Mouse (Mus musculus): ENCODE measurements around the gene Enthd1. TPM values are rescaled to one million over a fixed set of nuclear protein-coding genes. Genes with fewer than 3 reads are reported as not detected.
A peak's percentile ranks its signal among the peaks of the same experiment; 100 is the strongest.

The Enthd1 gene
- total and polyA plus RNA-seq, 3 experiments, result not detected

DNA sequence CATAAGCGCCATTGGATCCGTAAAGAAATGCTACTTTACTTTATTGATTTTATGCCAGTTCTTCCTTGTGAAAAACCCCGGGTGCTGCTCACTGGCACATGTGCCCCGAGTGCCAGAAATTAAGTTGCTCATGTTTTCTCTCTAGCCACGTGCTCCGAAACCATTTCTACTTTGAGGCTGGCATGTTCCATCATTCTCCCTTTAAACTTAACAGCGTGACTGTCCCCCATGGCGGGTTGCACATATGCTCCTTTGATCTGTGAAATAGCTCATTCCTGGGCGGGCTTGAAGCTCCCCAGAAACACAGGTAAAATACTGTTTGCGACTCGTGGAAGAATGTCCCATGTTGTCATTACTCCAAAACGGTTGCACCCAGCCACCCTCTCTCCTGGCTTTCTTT lies 33.8 kb upstream of the Enthd1 start:
- H3K36me3 ChIP-seq (replicated peaks in 1 of 2; ENCODE audit: control insufficient read depth in 1 of 2, insufficient read depth in 1 of 2, low read length in 1 of 2), result no peaks in the 10 kb centered on the region
- H3K27me3 ChIP-seq (replicated peaks), result no peaks in the 10 kb centered on the region
- H3K27ac ChIP-seq (ENCODE audit: insufficient read depth, low read depth), result no peak overlapping the region
- DNase-seq (ENCODE audit: extremely low read depth), result no peak
- dilution Hi-C loops (cut with MboI; ENCODE audit: extremely low pct_ligation_motif_present, extremely low pct_unique_long_range_greater_than_20kb, low sequenced_read_pairs) (no loop called here), in situ Hi-C loops (cut with MboI; ENCODE audit: low pct_ligation_motif_present, low pct_unique_long_range_greater_than_20kb, low sequenced_read_pairs) (no loop called here)
- no peaks in the 10 kb centered on the region for H3K79me2 ChIP-seq (replicated peaks; ENCODE audit: control insufficient read depth, extremely low read depth, insufficient read depth, poor library complexity, severe bottlenecking)
- no peak overlapping the region for H3K9ac ChIP-seq (ENCODE audit: insufficient read depth, low read depth)
- H3K4me3 ChIP-seq (replicated peaks in 1 of 3; ENCODE audit: low read depth in 2 of 3, low read length in 2 of 3, poor library complexity in 1 of 3), result no peak overlapping the region
- TF ChIP-seq MAX (IDR thresholded peaks at IDR 0.05; ENCODE audit: low read length), result no peak
- TF ChIP-seq SIN3A (IDR thresholded peaks at IDR 0.05; ENCODE audit: low read length), result no peak
- no peak for TF ChIP-seq USF1 (IDR thresholded peaks at IDR 0.05; ENCODE audit: low read depth, low read length)
- no peak for TF ChIP-seq NELFE (IDR thresholded peaks at IDR 0.05; ENCODE audit: low read depth, low read length)
- no peak for TF ChIP-seq PAX5 (IDR thresholded peaks at IDR 0.05; ENCODE audit: low read length)
- TF ChIP-seq ZMIZ1 (IDR thresholded peaks at IDR 0.05; ENCODE audit: low read depth, low read length), result no peak
- no peak for TF ChIP-seq E2F4 (IDR thresholded peaks at IDR 0.05; ENCODE audit: insufficient replicate concordance, low read depth, low read length)
- no peak for TF ChIP-seq ETS1 (conservative IDR thresholded peaks at IDR 0.05; ENCODE audit: low read depth, low read length)
- no peak for TF ChIP-seq ZKSCAN1 (IDR thresholded peaks at IDR 0.05; ENCODE audit: borderline replicate concordance, low read depth, low read length)
- TF ChIP-seq USF2 (conservative IDR thresholded peaks at IDR 0.05; ENCODE audit: low read depth, low read length), result no peak
- TF ChIP-seq RCOR1 (conservative IDR thresholded peaks at IDR 0.05; ENCODE audit: low read depth, low read length), result no peak
- no peak for TF ChIP-seq EP300 (IDR thresholded peaks at IDR 0.05; ENCODE audit: low read length)
- no peak for TF ChIP-seq NRF1 (IDR thresholded peaks at IDR 0.05; ENCODE audit: low read depth, low read length)
- no peak for TF ChIP-seq ELF1 (IDR thresholded peaks at IDR 0.05; ENCODE audit: low read depth, low read length)
- TF ChIP-seq TCF12 (IDR thresholded peaks at IDR 0.05; ENCODE audit: low read depth, low read length), result no peak
- TF ChIP-seq JUN (IDR thresholded peaks at IDR 0.05; ENCODE audit: insufficient read depth, low read depth, low read length), result no peak
- TF ChIP-seq JUND (conservative IDR thresholded peaks at IDR 0.05; ENCODE audit: low read depth, low read length), result no peak
- TF ChIP-seq ZNF384 (IDR thresholded peaks at IDR 0.05; ENCODE audit: low read depth, low read length), result no peak
- peaks cover 13 to 49% of the 10 kb centered on the region in 2 experiments for H3K4me1 ChIP-seq (ENCODE audit: control insufficient read depth in 1 of 2, insufficient read depth in 2 of 2)
- 0 out of 2 replicates have a peak overlapping the region, but pooled peaks have one; percentile 97 for H3K4me2 ChIP-seq (ENCODE audit: insufficient read depth, low read depth, poor library complexity, severe bottlenecking)
- H3K9me3 ChIP-seq (replicated peaks; ENCODE audit: low read length), result no peaks in the 10 kb centered on the region

DNA sequence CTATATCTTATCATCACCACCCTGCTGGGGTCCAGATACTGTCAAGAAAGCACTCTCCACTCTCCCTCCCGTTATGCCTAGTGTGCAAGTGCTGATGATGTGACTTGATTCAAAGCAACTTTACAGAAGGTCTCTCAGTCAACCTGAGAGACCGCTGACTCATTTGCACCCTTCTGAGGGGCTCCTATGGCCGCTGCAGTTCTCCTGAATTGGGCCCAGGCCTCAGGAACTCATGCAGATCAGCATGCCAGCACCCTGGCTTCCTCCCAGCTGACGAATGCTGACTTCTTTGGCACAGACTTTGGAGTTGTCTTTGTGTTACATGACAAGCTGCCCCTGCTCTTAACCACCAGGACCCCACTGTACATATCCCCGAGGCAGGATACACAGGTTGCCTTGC lies 28.9 kb upstream of the Enthd1 start:
- no peaks in the 10 kb centered on the region for H3K9me3 ChIP-seq (replicated peaks; ENCODE audit: low read length)
- peaks cover 3 to 13% of the 10 kb centered on the region in 2 experiments; a peak in 3 of 4 replicates for H3K4me1 ChIP-seq (ENCODE audit: control insufficient read depth in 1 of 2, insufficient read depth in 2 of 2)
- DNase-seq (ENCODE audit: extremely low read depth), result no peak
- dilution Hi-C loops (cut with MboI; ENCODE audit: extremely low pct_ligation_motif_present, extremely low pct_unique_long_range_greater_than_20kb, low sequenced_read_pairs) (no loop called here), in situ Hi-C loops (cut with MboI; ENCODE audit: low pct_ligation_motif_present, low pct_unique_long_range_greater_than_20kb, low sequenced_read_pairs) (no loop called here)
- H3K36me3 ChIP-seq (replicated peaks in 1 of 2; ENCODE audit: control insufficient read depth in 1 of 2, insufficient read depth in 1 of 2, low read length in 1 of 2), result no peaks in the 10 kb centered on the region
- H3K4me3 ChIP-seq (replicated peaks in 1 of 3; ENCODE audit: low read depth in 2 of 3, low read length in 2 of 3, poor library complexity in 1 of 3), result no peak overlapping the region
- H3K79me2 ChIP-seq (replicated peaks; ENCODE audit: control insufficient read depth, extremely low read depth, insufficient read depth, poor library complexity, severe bottlenecking), result no peaks in the 10 kb centered on the region
- TF ChIP-seq BHLHE40 (IDR thresholded peaks at IDR 0.05; ENCODE audit: low read depth, low read length), result peak; percentile 64
- 0 out of 2 replicates have a peak, but pooled peaks have one; percentile 23 for TF ChIP-seq TCF12 (IDR thresholded peaks at IDR 0.05; ENCODE audit: low read depth, low read length)
- peak; percentile 61 for TF ChIP-seq EP300 (IDR thresholded peaks at IDR 0.05; ENCODE audit: low read length)
- no peak for TF ChIP-seq PAX5 (IDR thresholded peaks at IDR 0.05; ENCODE audit: low read length)
- no peak for TF ChIP-seq MAX (IDR thresholded peaks at IDR 0.05; ENCODE audit: low read length)
- no peak for TF ChIP-seq JUND (conservative IDR thresholded peaks at IDR 0.05; ENCODE audit: low read depth, low read length)
- no peak for TF ChIP-seq CTCF (conservative IDR thresholded peaks at IDR 0.05 in 1 of 2, IDR thresholded peaks at IDR 0.05 in 1 of 2; ENCODE audit: low read depth in 2 of 2, low read length in 2 of 2)
- no peak for TF ChIP-seq CHD1 (IDR thresholded peaks at IDR 0.05; ENCODE audit: low read depth, low read length)
- TF ChIP-seq IRF4 (IDR thresholded peaks at IDR 0.05; ENCODE audit: low read depth, low read length), result peak; percentile 78; the same call in 1 of the 2 replicates
- no peak for TF ChIP-seq E2F4 (IDR thresholded peaks at IDR 0.05; ENCODE audit: insufficient replicate concordance, low read depth, low read length)
- no peak for TF ChIP-seq MAZ (IDR thresholded peaks at IDR 0.05; ENCODE audit: low read depth, low read length)
- TF ChIP-seq TBP (conservative IDR thresholded peaks at IDR 0.05; ENCODE audit: low read depth, low read length), result no peak
- no peak for TF ChIP-seq ZNF384 (IDR thresholded peaks at IDR 0.05; ENCODE audit: low read depth, low read length)
- TF ChIP-seq HCFC1 (IDR thresholded peaks at IDR 0.05; ENCODE audit: low read depth, low read length), result no peak
- no peak for TF ChIP-seq ELF1 (IDR thresholded peaks at IDR 0.05; ENCODE audit: low read depth, low read length)
- no peak for TF ChIP-seq CHD2 (IDR thresholded peaks at IDR 0.05; ENCODE audit: low read length)
- no peak for TF ChIP-seq MYC (IDR thresholded peaks at IDR 0.05; ENCODE audit: low read depth, low read length)
- no peak for TF ChIP-seq ZC3H11A (IDR thresholded peaks at IDR 0.05; ENCODE audit: low read depth, low read length)
- no peak for TF ChIP-seq SMC3 (IDR thresholded peaks at IDR 0.05; ENCODE audit: low read depth, low read length)
- TF ChIP-seq NELFE (IDR thresholded peaks at IDR 0.05; ENCODE audit: low read depth, low read length), result no peak
- TF ChIP-seq NRF1 (IDR thresholded peaks at IDR 0.05; ENCODE audit: low read depth, low read length), result no peak
- H3K27ac ChIP-seq (ENCODE audit: insufficient read depth, low read depth), result no peak overlapping the region
- no peak overlapping the region for H3K4me2 ChIP-seq (ENCODE audit: insufficient read depth, low read depth, poor library complexity, severe bottlenecking)
- no peaks in the 10 kb centered on the region for H3K27me3 ChIP-seq (replicated peaks)
- H3K9ac ChIP-seq (ENCODE audit: insufficient read depth, low read depth), result no peak overlapping the region

Data from CH12.LX (cell line).